8 mouse cellular contexts compared by ENCODE assay signal in genomic region chr4:149166957-149167611, GRCm38 (mm10). TPM values are rescaled to one million over a fixed set of nuclear protein-coding genes. Genes with fewer than 3 reads are reported as not detected.
A peak's percentile ranks its signal among the peaks of the same experiment; 100 is the strongest.
DNase-seq lines count a peak whose midpoint lies in the region; ATAC-seq and TF ChIP-seq lines count a peak whose summit lies in the region.

No protein-coding gene starts in this region.

- no peaks in the 10 kb centered on the region for H3K9me3 ChIP-seq in embryonic facial prominence, embryonic 15.5 days (replicated peaks)
- H3K9me3 ChIP-seq in hindbrain, embryonic 16.5 days (ENCODE audit: control insufficient read depth, low read length), result no peaks in the 10 kb centered on the region
- H3K9me3 ChIP-seq in liver, embryonic 14.5 days (ENCODE audit: control insufficient read depth, low read length), result no peaks in the 10 kb centered on the region
- no peaks in the 10 kb centered on the region for H3K9me3 ChIP-seq in neural tube, embryonic 12.5 days

- peak; percentile 2; the same call in 1 of the 2 replicates for TF ChIP-seq CTCF in liver, embryonic 14.5 days (IDR thresholded peaks at IDR 0.05; ENCODE audit: low read depth)

- peaks cover 14% of the 10 kb centered on the region for H3K4me1 ChIP-seq in embryonic facial prominence, embryonic 15.5 days
- peaks cover 8% of the 10 kb centered on the region for H3K4me1 ChIP-seq in hindbrain, embryonic 16.5 days (ENCODE audit: control insufficient read depth, insufficient read depth, low read depth, low read length)
- peaks cover 9 to 25% of the 10 kb centered on the region in 2 experiments; a peak in 3 of 4 replicates for H3K4me1 ChIP-seq in liver, embryonic 14.5 days (replicated peaks; ENCODE audit: control insufficient read depth in 2 of 2, insufficient read depth in 2 of 2, low read length in 1 of 2)
- H3K4me1 ChIP-seq in neural tube, embryonic 12.5 days, result peaks cover 9% of the 10 kb centered on the region; the same call in 1 of the 2 replicates

- H3K4me2 ChIP-seq in embryonic facial prominence, embryonic 15.5 days (replicated peaks), result peak overlapping the region; percentile 62
- peak overlapping the region; percentile 96 for H3K4me2 ChIP-seq in hindbrain, embryonic 16.5 days (ENCODE audit: low read length)
- peak overlapping the region; percentile 91 for H3K4me2 ChIP-seq in liver, embryonic 14.5 days (ENCODE audit: low read depth)
- H3K4me2 ChIP-seq in neural tube, embryonic 12.5 days (replicated peaks), result peak overlapping the region; percentile 95

- H3K9ac ChIP-seq in embryonic facial prominence, embryonic 15.5 days, result peak overlapping the region; percentile 48; the same call in 1 of the 2 replicates
- peak overlapping the region; percentile 65 for H3K9ac ChIP-seq in hindbrain, embryonic 16.5 days (ENCODE audit: low read depth, low read length)
- peak overlapping the region; percentile 56 for H3K9ac ChIP-seq in liver, embryonic 14.5 days (replicated peaks)
- peak overlapping the region; percentile 70 for H3K9ac ChIP-seq in neural tube, embryonic 12.5 days

- no peaks in the 10 kb centered on the region for H3K27me3 ChIP-seq in embryonic facial prominence, embryonic 15.5 days
- H3K27me3 ChIP-seq in hindbrain, embryonic 16.5 days (replicated peaks; ENCODE audit: control insufficient read depth, insufficient read depth, low read length), result no peaks in the 10 kb centered on the region
- H3K27me3 ChIP-seq in liver, embryonic 14.5 days (ENCODE audit: control insufficient read depth, insufficient read depth, low read length), result no peaks in the 10 kb centered on the region
- H3K27me3 ChIP-seq in neural tube, embryonic 12.5 days (replicated peaks), result no peaks in the 10 kb centered on the region

- peak overlapping the region; percentile 88 for H3K27ac ChIP-seq in embryonic facial prominence, embryonic 15.5 days (replicated peaks)
- H3K27ac ChIP-seq in hindbrain, embryonic 16.5 days (ENCODE audit: low read depth, low read length), result peak overlapping the region; percentile 74
- peak overlapping the region; percentile 18 for H3K27ac ChIP-seq in liver, embryonic 14.5 days
- H3K27ac ChIP-seq in neural tube, embryonic 12.5 days, result no peak overlapping the region

- DNase-seq in 416B (ENCODE audit: low read depth), result peak; percentile 81
- DNase-seq in liver, embryonic 14.5 days (ENCODE audit: low read depth in 3 of 3, low spot score in 3 of 3), result no peak
- DNase-seq in urinary bladder, postnatal 10 days (ENCODE audit: low spot score), result no peak
- DNase-seq in left cerebral cortex, adult 9 months (ENCODE audit: low spot score in 2 of 2), result no peak

- WGBS in embryonic facial prominence, embryonic 15.5 days, result 1% methylated on average over 27 of the region's 27 CpGs
- WGBS in hindbrain, embryonic 16.5 days, result 3% methylated on average over 27 of the region's 27 CpGs
- under 1% methylated on average over 27 of the region's 27 CpGs for WGBS in liver, embryonic 14.5 days (ENCODE audit: insufficient replicate concordance)
- WGBS in neural tube, embryonic 12.5 days, result 2% methylated on average over 27 of the region's 27 CpGs

- TF ChIP-seq EP300 in liver, embryonic 14.5 days (IDR thresholded peaks at IDR 0.05; ENCODE audit: low read depth), result no peak

- peak overlapping the region; percentile 70 for H3K4me3 ChIP-seq in embryonic facial prominence, embryonic 15.5 days (replicated peaks)
- H3K4me3 ChIP-seq in hindbrain, embryonic 16.5 days (ENCODE audit: low read length), result peak overlapping the region; percentile 85
- H3K4me3 ChIP-seq in liver, embryonic 14.5 days (ENCODE audit: insufficient read depth in 1 of 2, low read depth in 2 of 2, low read length in 2 of 2), result peak overlapping the region; percentile 71 to 72
- H3K4me3 ChIP-seq in neural tube, embryonic 12.5 days, result peak overlapping the region; percentile 73

- ATAC-seq in CD4-positive, CD25-positive, alpha-beta regulatory T cell, adult 4 months, result peak; percentile 27
- peak; percentile 25; the same call in 1 of the 2 replicates for ATAC-seq in embryonic facial prominence, embryonic 15.5 days (ENCODE audit: insufficient number of reproducible peaks, low FRiP score, low TSS enrichment, low read depth)
- peak; percentile 73 for ATAC-seq in hindbrain, embryonic 16.5 days
- ATAC-seq in liver, embryonic 14.5 days (ENCODE audit: insufficient read depth), result peak; percentile 33
- ATAC-seq in neural tube, embryonic 12.5 days (ENCODE audit: low FRiP score, low read depth), result peak; percentile 62

- H3K36me3 ChIP-seq in embryonic facial prominence, embryonic 15.5 days, result peaks cover 20% of the 10 kb centered on the region; the same call in 1 of the 2 replicates
- H3K36me3 ChIP-seq in hindbrain, embryonic 16.5 days (ENCODE audit: control insufficient read depth, insufficient read depth, low read length), result no peaks in the 10 kb centered on the region
- no peaks in the 10 kb centered on the region for H3K36me3 ChIP-seq in liver, embryonic 14.5 days (replicated peaks; ENCODE audit: control insufficient read depth, insufficient read depth, low read depth)
- H3K36me3 ChIP-seq in neural tube, embryonic 12.5 days, result peaks cover 11% of the 10 kb centered on the region

RNA-seq across cellular contexts. Expression of gene Pgd, which starts 0.5 kb away (rescaled TPM):
- polyA plus RNA-seq in CD4-positive, CD25-positive, alpha-beta regulatory T cell, adult 4 months (2017; shearing (Covaris generic)), result 10 to 100 TPM; 41.3 to 86.4 TPM
- polyA plus RNA-seq in embryonic facial prominence, embryonic 15.5 days (2015; fragmentation: Nextera tagmentation; extraction: Ambion mirVana), result 104 and 106 TPM in 2 replicates
- 122 and 123 TPM in 2 replicates for polyA plus RNA-seq in hindbrain, embryonic 16.5 days (2015; fragmentation: Nextera tagmentation; extraction: Ambion mirVana)
- 41.8 and 44.6 TPM in 2 replicates for polyA plus RNA-seq in liver, embryonic 14.5 days (2012; rRNA removed)
- 23.2 and 25.5 TPM in 2 replicates for polyA plus RNA-seq in liver, embryonic 14.5 days (2014; fragmentation: Nextera tagmentation; extraction: Ambion mirVana)
- 127 TPM in 2 replicates for polyA plus RNA-seq in neural tube, embryonic 12.5 days (2016; fragmentation: Nextera tagmentation; extraction: Ambion mirVana)

RNA-seq across cellular contexts. Expression of gene Cenps, which starts 29.7 kb away (rescaled TPM):
- polyA plus RNA-seq in CD4-positive, CD25-positive, alpha-beta regulatory T cell, adult 4 months (2017; shearing (Covaris generic)), result 1 to 10 TPM; 6.8 to 8.5 TPM
- 26.5 and 28.5 TPM in 2 replicates for polyA plus RNA-seq in embryonic facial prominence, embryonic 15.5 days (2015; fragmentation: Nextera tagmentation; extraction: Ambion mirVana)
- polyA plus RNA-seq in hindbrain, embryonic 16.5 days (2015; fragmentation: Nextera tagmentation; extraction: Ambion mirVana), result 18.9 TPM in 2 replicates
- 7.6 and 12.3 TPM in 2 replicates for polyA plus RNA-seq in liver, embryonic 14.5 days (2012; rRNA removed)
- 17.3 and 18.0 TPM in 2 replicates for polyA plus RNA-seq in liver, embryonic 14.5 days (2014; fragmentation: Nextera tagmentation; extraction: Ambion mirVana)
- polyA plus RNA-seq in neural tube, embryonic 12.5 days (2016; fragmentation: Nextera tagmentation; extraction: Ambion mirVana), result 27.6 and 30.7 TPM in 2 replicates

RNA-seq across cellular contexts. Expression of gene Cort, which starts 40.5 kb away (rescaled TPM):
- polyA plus RNA-seq in CD4-positive, CD25-positive, alpha-beta regulatory T cell, adult 4 months (2017; shearing (Covaris generic)), result not detected
- 0.35 TPM in 1 of 2 replicates, not detected in the other for polyA plus RNA-seq in embryonic facial prominence, embryonic 15.5 days (2015; fragmentation: Nextera tagmentation; extraction: Ambion mirVana)
- 0.41 and 0.64 TPM in 2 replicates for polyA plus RNA-seq in hindbrain, embryonic 16.5 days (2015; fragmentation: Nextera tagmentation; extraction: Ambion mirVana)
- polyA plus RNA-seq in liver, embryonic 14.5 days (2012; rRNA removed), result not detected in 2 replicates
- not detected in 2 replicates for polyA plus RNA-seq in liver, embryonic 14.5 days (2014; fragmentation: Nextera tagmentation; extraction: Ambion mirVana)
- polyA plus RNA-seq in neural tube, embryonic 12.5 days (2016; fragmentation: Nextera tagmentation; extraction: Ambion mirVana), result 0.30 and 0.32 TPM in 2 replicates
